Mouse (Mus musculus) ovary, adult 10 weeks (tissue): Measurements from ENCODE around the gene Ttc25. TPM values are rescaled to one million over a fixed set of nuclear protein-coding genes. Genes with fewer than 3 reads are reported as not detected.

Experiments
- polyA plus RNA-seq: library from polyadenylated mRNA; stranded (reverse); fragments of 350-450 nt; fragmentation: Illumina TruSeq; extraction: RNeasy Lipid Tissue Mini Kit (QIAGEN cat#74804); gene quantifications from one replicate; pipeline ENCODE4 v1.2.3, GENCODE M21; 2014

The Ttc25 gene
- polyA plus RNA-seq: 0.86 TPM

DNA sequence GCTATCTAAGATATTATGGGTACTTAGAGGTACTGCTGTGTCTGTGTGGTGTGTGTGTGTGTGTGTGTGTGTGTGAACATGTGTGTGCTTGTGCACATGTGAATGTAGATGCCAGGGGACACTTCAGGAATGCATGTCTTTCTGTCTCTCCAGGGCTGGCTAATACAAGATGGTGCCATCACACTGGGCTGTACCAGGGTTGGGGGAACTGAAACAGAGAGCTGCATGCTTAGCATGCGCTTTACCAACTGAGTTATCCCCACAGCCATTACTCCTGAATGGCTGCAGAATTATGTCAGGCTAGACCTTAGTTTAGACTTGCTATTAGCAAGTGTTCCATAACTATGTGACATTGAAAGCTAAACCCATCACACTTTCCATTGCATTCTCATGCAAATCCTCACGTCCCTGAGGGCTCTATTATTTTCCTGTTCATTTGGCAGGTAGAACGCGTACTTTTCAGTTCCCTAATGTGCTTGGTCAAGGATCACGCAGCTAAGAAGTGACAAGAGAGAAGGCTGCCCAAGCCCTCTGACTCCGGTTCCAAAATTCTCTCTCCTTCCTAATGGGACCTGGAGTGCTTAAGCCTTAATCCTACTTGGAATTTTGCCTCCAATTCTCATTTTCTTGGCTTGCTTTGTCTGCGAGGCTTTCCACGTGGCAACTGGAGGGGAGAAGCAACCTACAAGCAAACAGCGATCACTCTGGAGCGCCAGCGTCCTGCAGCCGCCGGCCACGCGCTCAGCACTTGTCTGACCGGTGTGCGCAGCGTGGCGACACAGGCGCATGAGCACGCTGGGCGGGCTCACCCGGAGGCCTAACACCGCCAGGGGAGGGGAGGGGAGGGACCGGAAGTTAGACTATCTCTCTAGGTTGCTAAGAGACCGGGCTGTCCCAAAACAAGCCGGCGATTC is at the start of gene Ttc25:
Ttc25 (plus strand) TSS at position 776 of the 914 bp plus-strand sequence.

DNA sequence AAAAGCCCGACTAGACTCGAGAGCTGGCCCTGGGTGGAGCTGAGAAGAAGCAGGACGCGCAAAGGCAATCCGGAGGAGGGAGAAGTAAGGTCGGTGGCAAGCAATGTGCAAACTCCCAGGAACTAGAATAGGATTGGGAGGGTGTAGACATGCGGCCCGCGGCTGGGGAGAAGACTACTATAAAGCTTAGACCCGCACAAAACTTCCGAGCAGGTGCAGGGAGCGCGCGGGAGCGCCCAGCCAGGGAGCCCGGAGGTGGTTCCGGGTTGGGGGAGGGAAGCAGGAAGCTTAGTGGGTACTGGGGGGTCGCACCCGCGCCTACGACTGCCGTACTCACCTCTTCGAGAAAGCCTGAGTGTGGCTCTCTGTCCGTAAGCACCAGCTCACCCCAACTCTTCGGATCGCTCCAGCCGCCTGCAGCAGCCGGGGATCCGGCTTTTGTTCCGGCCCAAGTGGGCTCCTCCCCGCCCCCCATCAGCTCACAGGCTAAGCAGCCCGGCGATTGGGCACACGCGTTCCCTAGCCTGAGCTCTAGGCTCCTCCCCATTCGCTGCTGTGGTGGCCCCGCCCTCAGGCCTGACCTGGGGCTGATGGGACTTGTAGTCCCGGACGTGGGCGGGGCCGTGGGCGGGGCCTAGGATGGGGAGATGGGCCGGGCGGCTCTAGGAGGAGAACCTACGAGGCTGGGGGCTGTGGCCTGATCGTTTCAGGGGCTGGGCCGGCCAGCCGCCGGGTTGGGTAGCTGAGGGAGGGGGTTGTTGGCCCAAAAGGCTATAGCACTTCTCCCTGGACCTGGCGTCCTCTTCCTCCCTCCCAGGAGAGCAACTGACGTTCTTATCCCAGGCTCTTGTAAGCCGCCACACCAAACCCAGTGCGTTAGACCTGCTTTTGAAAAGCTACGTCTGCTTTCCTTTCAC is 17.7 kb upstream of the Ttc25 start, which contains the start of gene Acly:
Acly (minus strand) TSS at position 543 of the 917 bp plus-strand sequence.

DNA sequence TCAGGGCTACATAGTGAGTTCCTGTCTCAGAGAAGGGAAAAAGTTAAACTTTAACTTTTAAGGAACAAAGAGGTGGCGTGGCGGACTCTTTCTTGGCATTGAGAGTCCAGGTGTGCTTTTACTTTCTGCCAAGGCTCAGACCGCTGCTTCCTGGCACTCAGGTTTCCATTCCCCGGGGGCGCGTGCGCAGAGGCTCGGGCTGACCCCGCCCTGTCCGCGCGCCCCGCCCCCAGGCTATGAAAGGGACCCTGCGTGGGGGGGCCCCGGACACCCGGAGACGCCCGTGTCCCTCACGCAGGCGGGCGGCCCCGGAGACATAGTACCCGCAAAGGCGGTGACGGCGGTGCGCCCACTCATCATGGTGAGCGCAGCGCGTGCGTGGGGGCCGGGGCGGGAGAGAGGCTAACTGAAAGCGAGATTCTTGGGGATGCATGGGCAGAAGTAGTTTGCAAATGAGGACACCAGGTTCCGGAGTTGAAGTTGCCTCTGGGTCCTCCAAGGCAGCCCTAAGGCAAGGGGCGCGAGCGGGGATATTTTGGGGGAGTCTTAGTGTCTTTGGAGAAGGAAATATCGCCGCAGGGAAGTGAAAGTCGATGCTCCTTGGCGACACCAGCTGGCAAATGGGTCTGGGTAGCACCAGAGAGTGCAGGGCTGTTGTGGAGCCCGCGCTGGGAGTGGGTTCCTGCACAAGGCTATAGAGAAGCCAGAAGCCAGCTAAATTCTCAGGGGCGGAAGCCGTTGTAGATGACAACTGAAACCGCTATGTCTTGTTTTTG is 29.5 kb downstream of the Ttc25 start, which contains the start of gene Cnp:
Cnp (plus strand) TSS at position 197 of the 776 bp plus-strand sequence.

DNA sequence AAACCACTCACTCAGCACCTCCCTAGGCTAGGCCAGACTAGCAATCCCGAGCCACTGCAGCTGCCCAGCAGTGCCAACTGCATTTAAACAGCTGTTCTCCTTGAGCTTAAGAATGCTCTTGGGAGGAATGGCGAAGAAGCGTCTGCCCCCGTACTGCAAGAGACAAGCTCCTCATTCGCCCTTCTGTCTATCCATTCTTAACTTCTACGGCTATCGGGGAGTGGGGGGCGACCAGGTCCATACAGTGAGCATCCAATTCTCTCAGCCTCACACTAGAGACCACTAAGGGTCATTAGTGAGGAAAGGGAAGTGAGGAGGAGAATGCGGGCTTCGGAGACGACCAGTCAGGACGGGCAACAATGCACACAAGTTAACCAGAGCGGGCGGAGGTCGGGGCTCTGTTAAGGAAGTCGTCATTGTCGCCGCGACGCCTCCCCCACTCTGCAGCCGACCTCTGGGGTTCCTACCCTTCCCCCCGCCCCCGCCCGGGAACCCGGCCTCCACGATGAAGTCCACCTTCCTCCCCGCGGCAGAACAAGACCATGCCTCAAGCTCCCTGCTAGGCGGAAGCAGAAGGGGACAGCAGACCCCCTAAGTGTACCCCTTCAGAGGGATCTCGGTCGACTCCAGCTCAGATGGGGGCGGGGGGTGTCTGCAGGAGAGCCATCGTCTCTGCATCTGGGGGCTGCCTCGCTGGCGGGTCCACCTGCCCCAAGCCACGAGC is 73.5 kb downstream of the Ttc25 start, which contains the start of gene Nkiras2:
Nkiras2 (plus strand) TSS at position 484 of the 724 bp plus-strand sequence.

DNA sequence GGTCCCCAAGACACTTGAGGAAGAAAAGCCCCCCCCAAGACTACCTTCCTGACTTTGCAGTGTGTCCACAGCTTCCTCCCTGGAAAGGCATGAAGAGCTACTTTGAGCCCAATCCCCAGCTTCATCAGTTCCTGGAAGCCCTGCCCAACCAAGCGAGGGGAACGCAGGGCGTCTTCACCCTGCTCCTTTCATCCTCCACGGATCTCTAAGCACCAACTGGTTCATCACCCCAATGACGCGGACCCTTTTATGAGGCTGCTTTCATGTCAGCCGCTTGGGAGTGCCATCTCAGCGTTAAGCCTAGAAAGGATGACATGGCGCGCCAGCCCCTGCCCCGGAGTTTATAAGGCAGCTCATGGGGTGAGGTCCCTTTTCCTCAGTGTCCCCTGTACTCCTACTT is 74.6 kb downstream of the Ttc25 start, which contains the start of gene Dnajc7:
Dnajc7 (minus strand) TSS at position 187 of the 400 bp plus-strand sequence.

Other genes starting within 250 kb of the Ttc25 start
- 1,574 TPM for gene Eif1, start 225.7 kb upstream of the Ttc25 start, polyA plus RNA-seq
- not detected for gene Gast, start 211.2 kb upstream of the Ttc25 start, polyA plus RNA-seq
- 0.48 TPM for gene Hap1, start 189.5 kb upstream of the Ttc25 start, polyA plus RNA-seq
- gene Jup, start 147.8 kb upstream of the Ttc25 start, polyA plus RNA-seq: 1.7 TPM
- gene P3h4, start 130.8 kb upstream of the Ttc25 start, polyA plus RNA-seq: 5.7 TPM
- 6.8 TPM for gene Fkbp10, start 129.9 kb upstream of the Ttc25 start, polyA plus RNA-seq
- 46.1 TPM for gene Nt5c3b, start 103.8 kb upstream of the Ttc25 start, polyA plus RNA-seq
- 0.46 TPM for gene Klhl10, start 103.7 kb upstream of the Ttc25 start, polyA plus RNA-seq
- gene Klhl11, start 72.9 kb upstream of the Ttc25 start, polyA plus RNA-seq: 43.0 TPM
- 125 TPM for gene Acly, start 17.6 kb upstream of the Ttc25 start, polyA plus RNA-seq
- gene Cnp, start 29.3 kb downstream of the Ttc25 start, polyA plus RNA-seq: 5.8 TPM
- gene Nkiras2, start 73.6 kb downstream of the Ttc25 start, polyA plus RNA-seq: 2.5 TPM
- gene Dnajc7, start 74.6 kb downstream of the Ttc25 start, polyA plus RNA-seq: 139 TPM
- gene Zfp385c, start 146.8 kb downstream of the Ttc25 start, polyA plus RNA-seq: 0.17 TPM
- 0.60 TPM for gene Dhx58, start 158.7 kb downstream of the Ttc25 start, polyA plus RNA-seq
- 2.3 TPM for gene Kat2a, start 166.9 kb downstream of the Ttc25 start, polyA plus RNA-seq
- not detected for gene Hspb9, start 168.2 kb downstream of the Ttc25 start, polyA plus RNA-seq
- gene Rab5c, start 192.6 kb downstream of the Ttc25 start, polyA plus RNA-seq: 29.9 TPM
- not detected for gene Kcnh4, start 214.3 kb downstream of the Ttc25 start, polyA plus RNA-seq
- not detected for gene Hcrt, start 217.3 kb downstream of the Ttc25 start, polyA plus RNA-seq
- 1.3 TPM for gene Ghdc, start 225.3 kb downstream of the Ttc25 start, polyA plus RNA-seq